Mouse (Mus musculus) induced T-regulatory cell, adult 2 months (primary cell): Measurements from ENCODE around the gene Ak4.
A peak's percentile ranks its signal among the peaks of the same experiment; 100 is the strongest.
"Not testable (repeated sequence)": the region's sequence is repeated elsewhere in the genome, so short reads cannot be mapped to it uniquely, and the experiment has no call there.

Source experiments
- DNase-seq: peaks from one replicate; pipeline ENCODE4 v3.0.0-alpha.2; 2012; ENCODE audit warnings: low read depth

Gene Ak4

GRCm38 (mm10) chr4:101423571-101423970 is 4.5 kb downstream of the Ak4 start:
- no peak for DNase-seq

GRCm38 (mm10) chr4:101424495-101424894 is 5.4 kb downstream of the Ak4 start:
- DNase-seq: no peak

- DNase-seq: no peak
These were observed 6.0 kb downstream of the Ak4 start for GRCm38 (mm10) chr4:101425119-101425518.

- DNase-seq: no peak
These were observed 6.6 kb downstream of the Ak4 start for GRCm38 (mm10) chr4:101425666-101426065.

GRCm38 (mm10) chr4:101426566-101426965 is 7.5 kb downstream of the Ak4 start:
- DNase-seq: no peak

GRCm38 (mm10) chr4:101427886-101428680 is 9.0 kb downstream of the Ak4 start:
- DNase-seq: no peak

- no peak for DNase-seq
These were observed 10.0 kb downstream of the Ak4 start for GRCm38 (mm10) chr4:101429073-101429472.

GRCm38 (mm10) chr4:101430000-101430399 is 10.9 kb downstream of the Ak4 start:
- DNase-seq: no peak

GRCm38 (mm10) chr4:101436761-101437512 is 17.9 kb downstream of the Ak4 start:
- no peak for DNase-seq

GRCm38 (mm10) chr4:101438271-101438670 is 19.2 kb downstream of the Ak4 start:
- DNase-seq: no peak

- DNase-seq: no peak
These were observed 20.8 kb downstream of the Ak4 start for GRCm38 (mm10) chr4:101439738-101440389.

- no peak for DNase-seq
These were observed 23.7 kb downstream of the Ak4 start for GRCm38 (mm10) chr4:101442791-101443190.

GRCm38 (mm10) chr4:101443419-101443991 is 24.4 kb downstream of the Ak4 start:
- no peak for DNase-seq

- no peak for DNase-seq
These were observed 26.6 kb downstream of the Ak4 start for GRCm38 (mm10) chr4:101445660-101446059.

GRCm38 (mm10) chr4:101446606-101447005 is 27.5 kb downstream of the Ak4 start:
- DNase-seq: not testable (repeated sequence)

- DNase-seq: no peak
These were observed 29.6 kb downstream of the Ak4 start for GRCm38 (mm10) chr4:101448701-101449100.

GRCm38 (mm10) chr4:101449344-101449743 is 30.3 kb downstream of the Ak4 start:
- no peak for DNase-seq

GRCm38 (mm10) chr4:101450150-101450780 is 31.2 kb downstream of the Ak4 start:
- DNase-seq: no peak

GRCm38 (mm10) chr4:101451089-101451488 is 32.0 kb downstream of the Ak4 start:
- DNase-seq: no peak

- DNase-seq: no peak
These were observed 33.8 kb downstream of the Ak4 start for GRCm38 (mm10) chr4:101452829-101453228.

GRCm38 (mm10) chr4:101457176-101457575 is 38.1 kb downstream of the Ak4 start:
- DNase-seq: no peak

GRCm38 (mm10) chr4:101458341-101458740 is 39.3 kb downstream of the Ak4 start:
- DNase-seq: peak; percentile 65
